Mouse (Mus musculus) ES-Bruce4 (cell line): ENCODE measurements at regions not wholly inside any gene's neighbourhood (a gene's known extent, or its start where the extent isn't known, plus 50 kb on each side); places are given as distances from the start of the nearest gene placed in this dataset.

Experiments used
- CTCF ChIP-seq: IDR thresholded peaks from one replicate; pipeline ENCODE4 v1.8.1; 2011; ENCODE audit warnings: low read depth, low read length
- EP300 ChIP-seq: IDR thresholded peaks from 2 replicates; pipeline ENCODE4 v1.6.1; 2011; ENCODE audit warnings: low read depth, low read length; ENCODE audit not compliant: insufficient read depth
- POLR2A ChIP-seq: IDR thresholded peaks from one replicate; pipeline ENCODE4 v1.8.1; 2011; ENCODE audit warnings: low read length; ENCODE audit not compliant: insufficient read depth

DNA sequence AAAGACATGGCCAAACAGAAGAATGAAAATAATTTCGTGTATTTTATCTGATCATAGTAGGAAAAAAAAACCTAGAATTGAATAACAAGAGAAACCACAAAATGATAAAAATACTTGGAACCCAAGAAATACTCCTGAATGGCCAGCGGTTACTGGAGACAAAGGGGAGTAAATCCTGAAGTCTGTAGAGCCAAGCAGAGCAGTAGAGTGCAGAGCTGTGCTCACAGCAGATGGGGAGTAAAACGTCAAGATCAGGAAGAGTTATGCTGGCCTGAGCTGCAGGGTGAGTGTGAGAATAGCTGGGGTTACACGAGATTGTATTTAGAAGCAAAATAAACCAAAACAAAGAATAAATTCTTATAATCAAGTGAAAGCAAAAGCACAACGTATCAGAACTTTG, 334.0 kb downstream of the Cxcl12 start:
- TF ChIP-seq CTCF, result no peak
- no peak for TF ChIP-seq POLR2A
- no peak for TF ChIP-seq EP300
